Mouse (Mus musculus) v-Abl transformed pro-B cells (cell line): ENCODE measurements around the gene Rhob.

ENCODE experiments used
- in situ Hi-C, 2 experiments: fragments of 400-800 bp; cut with MboI; formaldehyde crosslinking; loops; one replicate each; pipeline ENCODE4 v1.15.1; 2025; ENCODE audit not compliant: unreplicated experiment in 2 of 2

The Rhob gene

GRCm38 (mm10) chr12:8509693-8510092, 9.9 kb upstream of the Rhob start:
- in situ Hi-C loops: loop anchor here (25.0 kb wide), 2 partner anchors 447 to 503 kb away; no protein-coding TSS in a partner anchor

DNA sequence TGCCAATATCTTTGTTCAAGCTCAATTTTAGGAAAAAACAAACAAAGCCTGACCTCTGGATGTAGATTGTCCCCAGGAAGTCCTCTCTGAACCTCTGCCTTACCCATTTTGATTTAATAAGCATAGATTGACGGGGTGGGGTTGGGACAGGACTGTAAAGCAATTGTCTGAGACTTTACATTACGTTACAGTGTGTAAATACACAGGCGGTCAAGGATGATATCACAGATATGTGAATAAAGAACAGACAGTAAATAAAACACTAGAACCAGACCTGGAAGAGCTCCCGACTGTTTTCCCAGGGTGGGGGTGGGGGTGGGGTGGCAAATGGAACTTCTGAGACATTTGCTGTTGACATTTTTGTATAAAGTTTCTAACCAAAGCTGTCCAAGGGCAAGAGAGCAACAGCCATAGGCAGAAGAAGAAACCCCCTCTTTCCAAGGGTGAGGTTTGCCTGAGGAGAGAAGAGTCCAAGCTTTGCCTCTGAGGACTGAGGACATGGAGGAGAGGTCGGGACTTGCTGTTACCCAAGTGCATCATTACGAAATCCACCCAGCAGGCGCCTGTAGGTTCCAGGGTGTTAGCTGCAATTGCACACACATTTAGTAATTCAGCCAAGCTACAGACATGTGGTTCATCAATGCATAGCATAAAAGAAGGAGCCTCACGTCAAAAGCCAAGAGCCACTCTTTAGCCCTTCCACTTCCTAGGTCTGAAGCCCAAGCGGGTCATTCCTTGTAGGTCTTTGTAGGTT, 7.3 kb upstream of the Rhob start:
- in situ Hi-C loops: loop anchor here (25.0 kb wide), 2 partner anchors 445 to 505 kb away; no protein-coding TSS in a partner anchor

DNA sequence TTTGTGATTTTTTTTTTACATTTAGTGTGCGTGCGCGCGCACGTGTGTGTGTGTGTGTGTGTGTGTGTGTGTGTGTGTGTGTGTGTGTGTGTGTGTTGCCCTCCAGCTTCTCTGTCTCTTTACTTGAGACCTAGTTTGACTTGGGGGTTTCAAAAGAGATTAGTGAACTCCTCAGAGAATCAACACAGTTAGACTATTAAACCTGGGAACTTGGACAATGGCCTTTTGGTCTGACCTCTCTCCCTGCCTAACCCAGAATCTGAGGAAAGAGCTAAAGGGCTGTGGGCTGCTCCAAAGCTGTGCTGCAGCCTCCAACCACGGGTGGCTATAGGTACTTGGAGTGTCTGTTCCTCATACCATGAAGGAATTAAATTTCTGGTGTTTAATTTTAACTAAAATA, 4.3 kb upstream of the Rhob start:
- in situ Hi-C loops: loop anchor here (5.0 to 25.0 kb wide), 3 partner anchors 182 to 508 kb away; no protein-coding TSS in a partner anchor

- in situ Hi-C loops: loop anchor here (5.0 to 25.0 kb wide), 3 partner anchors 180 to 510 kb away; no protein-coding TSS in a partner anchor
Measured at GRCm38 (mm10) chr12:8502546-8502945, 2.7 kb upstream of the Rhob start.

DNA sequence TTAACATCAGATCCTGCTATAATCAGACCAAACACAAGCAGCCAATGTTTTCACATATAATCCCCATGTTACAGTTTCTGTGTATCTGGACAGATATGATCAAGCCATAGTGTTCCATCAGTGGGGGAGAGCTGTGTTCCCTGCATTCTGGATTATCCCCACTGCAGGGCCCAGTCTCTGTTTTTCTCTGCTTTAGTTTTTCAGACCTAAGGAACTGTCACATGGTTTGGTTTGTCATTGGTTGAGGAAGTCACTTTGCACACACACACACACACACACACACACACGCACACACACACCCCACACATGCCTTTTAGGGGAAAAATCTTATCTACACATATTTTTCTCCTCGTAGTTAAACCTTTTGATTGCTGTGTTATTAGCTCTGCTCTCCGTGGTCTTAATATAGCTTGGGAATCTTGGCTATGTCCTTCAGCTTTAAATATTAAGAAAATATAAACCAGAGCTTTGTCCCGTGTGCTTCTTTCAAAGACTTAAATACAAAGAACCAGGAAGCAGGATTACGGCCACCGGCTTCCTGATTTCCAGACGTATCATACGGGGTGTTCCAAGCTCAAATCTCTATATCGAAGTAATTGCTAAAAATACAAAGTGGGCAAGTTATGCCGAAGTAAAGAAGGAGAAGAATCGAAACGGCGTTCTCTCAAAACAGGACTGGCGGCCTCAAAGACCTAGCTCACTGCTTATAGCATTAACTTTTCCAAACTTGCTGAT, 1.9 kb upstream of the Rhob start:
- in situ Hi-C loops: loop anchor here (5.0 to 25.0 kb wide), 3 partner anchors 179 to 511 kb away; no protein-coding TSS in a partner anchor

- in situ Hi-C loops: loop anchor here (5.0 to 25.0 kb wide), 3 partner anchors 179 to 511 kb away; no protein-coding TSS in a partner anchor
Measured at GRCm38 (mm10) chr12:8500597-8501570, 1.1 kb upstream of the Rhob start.

- in situ Hi-C loops: no loop called here
Measured at GRCm38 (mm10) chr12:8499001-8499870, 573 bp downstream of the Rhob start.

DNA sequence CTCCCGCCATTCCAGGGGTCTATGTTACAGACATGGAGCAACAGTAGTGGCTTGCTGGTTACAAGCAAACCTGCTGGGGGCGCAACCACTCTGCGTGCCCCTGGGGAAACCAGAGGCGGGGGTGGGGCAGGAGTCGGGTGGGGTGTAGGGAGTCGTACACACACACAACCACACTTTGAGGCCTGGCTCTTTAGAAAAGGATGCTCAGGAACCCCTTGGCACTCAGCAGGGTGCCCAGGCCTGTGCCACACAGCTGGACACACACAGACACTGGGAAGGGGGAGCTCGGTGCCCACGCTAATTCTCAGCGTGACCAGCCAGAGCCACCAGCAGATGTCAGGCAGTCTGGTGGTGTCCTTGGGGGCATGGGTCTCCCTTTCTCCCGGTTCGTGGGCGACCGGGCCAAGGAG, 1.2 kb downstream of the Rhob start:
- in situ Hi-C loops: no loop called here

- in situ Hi-C loops: no loop called here
Measured at GRCm38 (mm10) chr12:8498148-8498571, 1.6 kb downstream of the Rhob start.

GRCm38 (mm10) chr12:8497314-8497706, 2.5 kb downstream of the Rhob start:
- in situ Hi-C loops: no loop called here

GRCm38 (mm10) chr12:8496679-8497313, 3.0 kb downstream of the Rhob start:
- in situ Hi-C loops: no loop called here

DNA sequence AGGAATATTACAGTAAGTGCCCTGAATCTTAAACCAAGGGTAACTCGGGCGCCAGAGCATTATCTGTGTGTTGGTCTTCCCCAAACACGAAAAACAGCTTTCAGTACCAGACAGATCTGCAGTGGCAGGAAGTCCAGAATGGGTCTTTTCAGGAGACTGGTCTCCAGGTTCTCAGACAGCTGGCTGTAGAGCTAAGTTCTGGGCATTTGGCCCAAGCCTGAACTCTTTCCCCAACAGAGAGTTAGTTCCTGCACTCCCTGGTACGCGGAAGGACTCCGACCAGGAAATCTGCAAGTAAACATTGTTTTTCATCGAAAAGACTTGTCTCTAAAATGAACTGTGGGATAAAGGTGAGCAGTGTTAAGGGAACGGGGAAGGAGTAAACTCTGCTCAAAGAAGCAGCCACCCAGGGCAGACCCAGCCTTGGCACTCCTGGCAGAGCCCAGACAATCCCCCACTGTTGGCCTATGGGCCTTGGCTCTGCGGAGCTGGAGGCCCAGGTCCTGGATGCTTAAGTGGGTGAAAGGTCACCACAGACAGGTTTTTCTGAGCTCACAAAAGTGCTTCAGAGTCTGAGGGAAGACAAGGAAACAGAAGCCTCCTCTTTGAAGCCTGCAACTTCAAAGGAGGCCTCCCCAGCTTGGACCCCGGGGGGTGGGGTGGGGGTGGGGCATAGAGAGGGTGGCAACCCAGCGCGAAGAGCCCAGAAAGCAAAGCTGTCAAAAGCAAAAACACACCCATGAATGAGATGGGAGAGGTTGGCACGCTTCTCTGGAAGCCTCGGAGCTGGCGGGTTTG, 3.7 kb downstream of the Rhob start:
- in situ Hi-C loops: no loop called here

DNA sequence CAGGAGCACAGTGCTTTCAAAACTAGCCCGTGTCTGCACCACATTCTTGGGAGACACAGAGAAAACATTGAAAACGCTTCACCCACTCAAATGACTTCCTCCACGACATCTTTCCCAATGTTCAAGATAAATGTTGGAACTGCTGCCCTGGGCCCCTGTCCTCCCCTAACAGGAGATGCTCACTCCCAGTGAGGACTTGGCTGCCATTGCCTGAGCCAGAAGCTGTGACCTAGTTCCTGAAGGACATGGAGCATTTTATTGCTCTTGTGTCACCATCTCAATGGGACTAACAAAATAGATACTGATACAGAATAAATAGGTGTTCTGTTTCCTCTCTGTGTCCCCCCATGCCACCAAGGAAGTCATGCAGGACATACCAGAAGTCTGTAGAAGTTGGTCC, 5.1 kb downstream of the Rhob start:
- in situ Hi-C loops: no loop called here

DNA sequence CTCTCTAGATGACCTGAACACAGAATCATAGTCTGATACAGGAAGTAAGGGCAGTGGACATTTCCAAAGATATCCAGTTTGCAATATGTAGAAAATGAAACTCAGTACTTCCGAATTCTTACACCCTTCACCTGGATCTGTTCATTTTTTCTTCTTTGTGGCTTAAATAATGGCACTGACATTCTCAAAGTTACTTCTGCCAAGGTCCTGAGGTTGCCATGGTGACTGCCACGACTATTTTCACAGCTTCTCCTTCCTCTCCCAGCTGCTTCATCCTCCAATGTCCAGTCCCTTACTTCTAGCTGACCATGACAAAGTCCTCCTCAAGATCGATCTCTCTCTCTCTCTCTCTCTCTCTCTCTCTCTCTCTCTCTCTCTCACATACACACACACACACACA, 6.4 kb downstream of the Rhob start:
- in situ Hi-C loops: no loop called here

DNA sequence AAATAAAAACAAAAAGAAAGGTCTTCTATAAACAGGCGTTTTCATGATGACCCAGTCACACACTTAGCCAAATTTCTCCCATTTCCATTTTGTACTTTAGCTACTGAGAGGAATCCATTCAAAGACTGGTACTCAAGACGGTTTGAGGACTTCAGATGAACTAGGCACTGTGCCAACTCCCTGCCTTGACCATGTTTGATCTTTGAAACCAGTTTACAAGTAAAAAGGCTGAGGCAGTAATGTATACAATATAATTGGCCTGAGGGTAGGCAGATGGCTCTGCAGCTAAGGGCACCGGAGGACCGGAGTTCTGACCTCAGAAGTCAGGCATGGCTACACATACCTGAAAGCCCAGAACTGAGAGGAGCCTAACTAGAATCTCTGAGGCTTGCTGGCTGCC, 10.7 kb downstream of the Rhob start:
- in situ Hi-C loops: no loop called here

DNA sequence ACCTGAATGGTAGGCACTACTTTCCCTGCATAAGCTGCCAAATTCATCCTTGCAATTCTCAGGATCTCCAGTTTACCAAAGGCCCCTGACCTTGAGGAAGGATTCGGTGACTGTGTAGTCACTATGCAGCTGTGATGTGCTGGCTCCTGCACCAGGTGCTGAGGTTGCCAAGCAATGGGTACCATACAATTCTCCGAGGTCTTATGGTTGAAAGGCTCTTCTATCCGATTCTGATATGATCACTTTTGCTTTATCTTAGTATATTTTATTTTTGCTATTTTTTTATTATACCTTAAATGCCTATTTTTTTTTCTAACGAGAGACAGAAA, 11.2 kb downstream of the Rhob start:
- in situ Hi-C loops: no loop called here

- in situ Hi-C loops: no loop called here
Measured at GRCm38 (mm10) chr12:8487959-8488651, 11.7 kb downstream of the Rhob start.

DNA sequence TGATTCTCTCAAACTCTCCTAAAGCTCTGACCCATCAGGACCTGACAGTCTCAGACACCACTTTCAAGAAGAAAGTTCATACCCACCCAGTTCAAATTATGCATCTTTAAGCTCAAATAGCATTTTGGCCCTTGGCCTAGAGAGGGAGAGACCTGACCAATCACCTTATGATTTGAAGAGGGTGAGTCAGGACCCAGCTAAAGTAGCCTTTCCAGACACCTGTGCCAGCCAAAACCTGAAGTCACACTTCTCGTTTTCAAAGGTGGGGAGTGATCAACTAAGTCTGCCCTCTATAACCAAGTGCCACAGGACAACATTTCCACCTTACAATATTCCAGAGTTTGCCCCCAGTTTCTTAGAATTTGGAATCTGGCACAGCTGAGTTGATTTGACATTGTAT, 12.5 kb downstream of the Rhob start:
- in situ Hi-C loops: no loop called here
